Mouse (Mus musculus) C2C12 (cell line): ENCODE results near the gene Cox7a2l.

ENCODE experiments used
- CTCF ChIP-seq: IDR thresholded peaks from one replicate; pipeline ENCODE4 v1.5.1; 2011; ENCODE audit not compliant: control insufficient read depth, insufficient read depth, insufficient read length
- MAX ChIP-seq: IDR thresholded peaks from one replicate; pipeline ENCODE4 v1.6.1; 2011; ENCODE audit warnings: mild to moderate bottlenecking, control low read depth
- MYOD1 ChIP-seq: IDR thresholded peaks from one replicate; pipeline ENCODE4 v1.6.1; 2011; ENCODE audit warnings: low read depth; ENCODE audit not compliant: control insufficient read depth, insufficient read length
- MYOG ChIP-seq: IDR thresholded peaks from one replicate; pipeline ENCODE4 v1.6.1; 2011; ENCODE audit not compliant: control insufficient read depth, insufficient read length; ENCODE audit errors: extremely low read depth
- USF1 ChIP-seq: IDR thresholded peaks from one replicate; pipeline ENCODE4 v1.6.1; 2011; ENCODE audit warnings: low read depth, mild to moderate bottlenecking, control low read depth, moderate library complexity

DNA sequence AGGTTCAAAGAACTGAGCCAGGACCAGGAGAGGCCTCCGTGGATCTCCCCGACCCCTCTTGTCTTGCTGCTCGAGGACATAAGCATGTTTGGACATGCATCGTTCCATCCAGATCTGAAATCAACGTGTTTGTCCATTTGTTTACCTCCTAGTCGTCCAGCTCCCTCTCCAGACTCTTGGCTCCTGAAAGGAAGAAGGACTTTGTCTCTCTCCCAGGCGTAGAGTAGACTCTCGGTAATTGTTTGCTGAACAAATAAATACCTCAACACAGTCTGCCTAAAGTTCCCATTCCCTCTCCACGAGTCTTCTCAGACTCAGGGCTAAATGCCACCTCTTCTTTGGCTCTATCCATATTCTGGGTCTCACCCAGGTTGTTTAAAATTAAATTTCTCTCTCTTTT, 16.0 kb upstream of the Cox7a2l start:
- TF ChIP-seq MAX: no peak
- no peak for TF ChIP-seq CTCF
- TF ChIP-seq MYOD1: no peak
- no peak for TF ChIP-seq USF1
- no peak for TF ChIP-seq MYOG
